Mouse (Mus musculus) liver, postnatal 0 days (tissue): ENCODE results near the gene Hes6.

Experiments used
- CTCF ChIP-seq: sonication (generic); IDR thresholded peaks from 2 replicates; pipeline ENCODE4 v1.5.1; 2016; ENCODE audit warnings: antibody characterized with exemption, low read depth
- EP300 ChIP-seq: IDR thresholded peaks from 2 replicates; pipeline ENCODE4 v1.6.1; 2016; ENCODE audit warnings: antibody characterized with exemption, low read depth, mild to moderate bottlenecking

- TF ChIP-seq CTCF (no peak), EP300 (no peak)
These were observed 6.0 kb downstream of the Hes6 start for GRCm38 (mm10) chr1:91407819-91408218.
